Mouse (Mus musculus): ENCODE measurements around the gene Tgfbr3. TPM values are rescaled to one million over a fixed set of nuclear protein-coding genes. Genes with fewer than 3 reads are reported as not detected.
"Not testable (repeated sequence)": the region's sequence is repeated elsewhere in the genome, so short reads cannot be mapped to it uniquely, and the experiment has no call there.

Gene Tgfbr3
- polyA plus RNA-seq, 1 experiment from 2014 or later, result 6.1 TPM

- no peak overlapping the region for H3K9ac ChIP-seq
- H3K27me3 ChIP-seq, result peaks cover 53% of the 10 kb centered on the region
- WGBS, result 23% methylated on average over 19 of the region's 19 CpGs
- H3K9me3 ChIP-seq, result 0 out of 2 replicates have a peak, but pooled peaks cover 12% of the 10 kb centered on the region
- no peaks in the 10 kb centered on the region for H3K36me3 ChIP-seq
- no peak overlapping the region for H3K4me2 ChIP-seq
- H3K4me3 ChIP-seq, result no peak overlapping the region
- no peak overlapping the region for H3K27ac ChIP-seq
- peaks cover 18% of the 10 kb centered on the region for H3K4me1 ChIP-seq (replicated peaks)
- no peak for ATAC-seq (ENCODE audit: low FRiP score)
Observed at GRCm38 (mm10) chr5:107250548-107251272, 38.7 kb downstream of the Tgfbr3 start.

GRCm38 (mm10) chr5:107248732-107249131 is 40.7 kb downstream of the Tgfbr3 start:
- Histone ChIP-seq H3K27me3 (peaks cover 57% of the 10 kb centered on the region), H3K4me1 (replicated peaks) (peaks cover 18% of the 10 kb centered on the region), H3K9me3 (0 out of 2 replicates have a peak, but pooled peaks cover 7% of the 10 kb centered on the region), H3K4me3 (no peak overlapping the region), H3K27ac (no peak overlapping the region), H3K9ac (no peak overlapping the region), H3K4me2 (no peak overlapping the region), H3K36me3 (no peaks in the 10 kb centered on the region)
- WGBS, result 53% methylated on average over 6 of the region's 6 CpGs
- no peak for ATAC-seq (ENCODE audit: low FRiP score)

GRCm38 (mm10) chr5:107248302-107248701 is 41.1 kb downstream of the Tgfbr3 start:
- ATAC-seq (ENCODE audit: low FRiP score); H3K27ac ChIP-seq; H3K4me2 ChIP-seq; H3K36me3 ChIP-seq; H3K4me3 ChIP-seq; H3K9me3 ChIP-seq; H3K9ac ChIP-seq: not testable (repeated sequence)
- peaks cover 18% of the 10 kb centered on the region for H3K4me1 ChIP-seq (replicated peaks)
- H3K27me3 ChIP-seq, result peaks cover 57% of the 10 kb centered on the region
- 95% methylated on average over 11 of the region's 11 CpGs for WGBS

- Histone ChIP-seq H3K4me1 (replicated peaks) (peaks cover 18% of the 10 kb centered on the region), H3K9ac (no peak overlapping the region), H3K27ac (no peak overlapping the region), H3K4me2 (no peak overlapping the region), H3K4me3 (no peak overlapping the region), H3K36me3 (no peaks in the 10 kb centered on the region), H3K27me3 (peaks cover 52% of the 10 kb centered on the region), H3K9me3 (0 out of 2 replicates have a peak, but pooled peaks cover 7% of the 10 kb centered on the region)
- WGBS, result 66% methylated on average over 3 of the region's 3 CpGs
- no peak for ATAC-seq (ENCODE audit: low FRiP score)
Observed at GRCm38 (mm10) chr5:107247786-107248185, 41.6 kb downstream of the Tgfbr3 start.

- H3K27ac ChIP-seq, result no peak overlapping the region
- H3K9ac ChIP-seq, result no peak overlapping the region
- no peaks in the 10 kb centered on the region for H3K9me3 ChIP-seq
- H3K27me3 ChIP-seq, result peaks cover 41% of the 10 kb centered on the region
- H3K4me1 ChIP-seq (replicated peaks), result 0 out of 2 replicates have a peak, but pooled peaks cover under 1% of the 10 kb centered on the region
- H3K36me3 ChIP-seq, result no peaks in the 10 kb centered on the region
- WGBS, result 85% methylated on average over 2 of the region's 2 CpGs
- no peak overlapping the region for H3K4me2 ChIP-seq
- ATAC-seq (ENCODE audit: low FRiP score), result no peak
- H3K4me3 ChIP-seq, result no peak overlapping the region
Observed at GRCm38 (mm10) chr5:107243445-107243844, 46.0 kb downstream of the Tgfbr3 start.

- H3K9me3 ChIP-seq, result no peaks in the 10 kb centered on the region
- no peak overlapping the region for H3K4me2 ChIP-seq
- H3K27me3 ChIP-seq, result peaks cover 41% of the 10 kb centered on the region
- H3K9ac ChIP-seq, result no peak overlapping the region
- ATAC-seq (ENCODE audit: low FRiP score), result no peak
- no peaks in the 10 kb centered on the region for H3K36me3 ChIP-seq
- peaks cover 5% of the 10 kb centered on the region; the same call in 1 of the 2 replicates for H3K4me1 ChIP-seq (replicated peaks)
- H3K27ac ChIP-seq, result no peak overlapping the region
- 86% methylated on average over 4 of the region's 4 CpGs for WGBS
- H3K4me3 ChIP-seq, result no peak overlapping the region
Observed at GRCm38 (mm10) chr5:107242993-107243392, 46.4 kb downstream of the Tgfbr3 start.

GRCm38 (mm10) chr5:107240276-107240675 is 49.2 kb downstream of the Tgfbr3 start:
- ATAC-seq (ENCODE audit: low FRiP score), result no peak
- no peak overlapping the region for H3K27ac ChIP-seq
- H3K27me3 ChIP-seq, result peaks cover 28% of the 10 kb centered on the region
- no peak overlapping the region for H3K4me3 ChIP-seq
- H3K4me2 ChIP-seq, result no peak overlapping the region
- H3K9me3 ChIP-seq, result no peaks in the 10 kb centered on the region
- no peaks in the 10 kb centered on the region for H3K36me3 ChIP-seq
- H3K9ac ChIP-seq, result no peak overlapping the region
- peaks cover 12% of the 10 kb centered on the region for H3K4me1 ChIP-seq (replicated peaks)
- WGBS, result 63% methylated on average over 1 of the region's 1 CpGs

GRCm38 (mm10) chr5:107237971-107238426 is 51.4 kb downstream of the Tgfbr3 start:
- ATAC-seq (ENCODE audit: low FRiP score), result no peak
- 55% methylated on average over 7 of the region's 7 CpGs for WGBS
- H3K27me3 ChIP-seq, result peaks cover 16% of the 10 kb centered on the region
- no peak overlapping the region for H3K27ac ChIP-seq
- H3K36me3 ChIP-seq, result no peaks in the 10 kb centered on the region
- H3K9me3 ChIP-seq, result no peaks in the 10 kb centered on the region
- no peak overlapping the region for H3K9ac ChIP-seq
- H3K4me2 ChIP-seq, result no peak overlapping the region
- H3K4me1 ChIP-seq (replicated peaks), result peaks cover 12% of the 10 kb centered on the region
- no peak overlapping the region for H3K4me3 ChIP-seq

- Histone ChIP-seq H3K36me3 (no peaks in the 10 kb centered on the region), H3K4me3 (no peak overlapping the region), H3K9ac (no peak overlapping the region), H3K9me3 (no peaks in the 10 kb centered on the region), H3K27me3 (peaks cover 15% of the 10 kb centered on the region), H3K27ac (no peak overlapping the region), H3K4me2 (no peak overlapping the region), H3K4me1 (replicated peaks) (peaks cover 12% of the 10 kb centered on the region)
- WGBS, result 71% methylated on average over 6 of the region's 6 CpGs
- no peak for ATAC-seq (ENCODE audit: low FRiP score)
Observed at GRCm38 (mm10) chr5:107236975-107237374, 52.5 kb downstream of the Tgfbr3 start.

- H3K4me2 ChIP-seq, result no peak overlapping the region
- no peaks in the 10 kb centered on the region for H3K9me3 ChIP-seq
- no peak overlapping the region for H3K4me3 ChIP-seq
- H3K36me3 ChIP-seq, result no peaks in the 10 kb centered on the region
- WGBS, result 69% methylated on average over 5 of the region's 5 CpGs
- 0 out of 2 replicates have a peak, but pooled peaks cover 8% of the 10 kb centered on the region for H3K27me3 ChIP-seq
- no peak overlapping the region for H3K27ac ChIP-seq
- H3K4me1 ChIP-seq (replicated peaks), result peaks cover 12% of the 10 kb centered on the region
- ATAC-seq (ENCODE audit: low FRiP score), result no peak
- no peak overlapping the region for H3K9ac ChIP-seq
Observed at GRCm38 (mm10) chr5:107236039-107236438, 53.4 kb downstream of the Tgfbr3 start.

- 80% methylated on average over 14 of the region's 14 CpGs for WGBS
- H3K4me2 ChIP-seq, result no peak overlapping the region
- no peaks in the 10 kb centered on the region for H3K9me3 ChIP-seq
Observed at GRCm38 (mm10) chr5:107233366-107234354, 55.8 kb downstream of the Tgfbr3 start.

GRCm38 (mm10) chr5:107230189-107230588 is 59.2 kb downstream of the Tgfbr3 start:
- Histone ChIP-seq H3K36me3 (no peaks in the 10 kb centered on the region), H3K9ac (no peak overlapping the region), H3K9me3 (no peaks in the 10 kb centered on the region), H3K27ac (no peak overlapping the region), H3K4me3 (no peak overlapping the region), H3K4me1 (replicated peaks) (no peaks in the 10 kb centered on the region; the same call in 1 of the 2 replicates), H3K27me3 (0 out of 2 replicates have a peak, but pooled peaks cover 4% of the 10 kb centered on the region), H3K4me2 (no peak overlapping the region)
- ATAC-seq (ENCODE audit: low FRiP score), result no peak
- WGBS, result 89% methylated on average over 6 of the region's 6 CpGs

More at GRCm38 (mm10) chr5:107233366-107234354, 55.8 kb downstream of the Tgfbr3 start:
- no peak for ATAC-seq (ENCODE audit: low FRiP score)
- H3K36me3 ChIP-seq, result no peaks in the 10 kb centered on the region
- no peak overlapping the region for H3K9ac ChIP-seq
- H3K4me1 ChIP-seq (replicated peaks), result peaks cover 12% of the 10 kb centered on the region
- H3K27ac ChIP-seq, result no peak overlapping the region
- 0 out of 2 replicates have a peak, but pooled peaks cover 7% of the 10 kb centered on the region for H3K27me3 ChIP-seq
- H3K4me3 ChIP-seq, result no peak overlapping the region

All from hindbrain, embryonic 13.5 days (tissue).